Mouse (Mus musculus) heart, postnatal 0 days (tissue): ENCODE results near the gene Guca1a. TPM values are rescaled to one million over a fixed set of nuclear protein-coding genes. Genes with fewer than 3 reads are reported as not detected.

Experiments used
- ATAC-seq: fragments of 200-750 bp; cut with Nextera tagmentation; 2 replicates; pipeline ENCODE4 v1.8.0; 2017; ENCODE audit warnings: low read depth, moderate number of reproducible peaks, moderate library complexity; ENCODE audit not compliant: insufficient read depth
- DNase-seq: peaks from one replicate; pipeline ENCODE4 v3.0.0-alpha.2; 2016; ENCODE audit warnings: low spot score
- H3K27ac ChIP-seq: fragments of 300-500 bp; sonication (generic); 2 replicates; pipeline ENCODE4 v1.5.1; 2014; ENCODE audit warnings: low read depth, mild to moderate bottlenecking
- H3K27me3 ChIP-seq: fragments of 300-500 bp; sonication (generic); 2 replicates; pipeline ENCODE4 v1.6.1; 2014; ENCODE audit warnings: low read length, mixed read lengths; ENCODE audit not compliant: control insufficient read depth, insufficient read depth
- H3K36me3 ChIP-seq: fragments of 300-500 bp; sonication (generic); replicated peaks from 2 replicates; pipeline ENCODE4 v1.6.1; 2014; ENCODE audit warnings: low read length, mixed read lengths; ENCODE audit not compliant: control insufficient read depth, insufficient read depth
- H3K4me1 ChIP-seq: fragments of 300-500 bp; sonication (generic); 2 replicates; pipeline ENCODE4 v1.6.1; 2014; ENCODE audit warnings: antibody characterized with exemption; ENCODE audit not compliant: control insufficient read depth, insufficient read depth
- H3K4me2 ChIP-seq: fragments of 300-500 bp; sonication (generic); 2 replicates; pipeline ENCODE4 v1.6.1; 2014; ENCODE audit warnings: low read depth, mild to moderate bottlenecking, low read length, moderate library complexity
- H3K4me3 ChIP-seq: fragments of 300-500 bp; sonication (generic); 2 replicates; pipeline ENCODE4 v1.5.1; 2014; ENCODE audit warnings: low read depth, low read length
- H3K9ac ChIP-seq: fragments of 300-500 bp; sonication (generic); replicated peaks from 2 replicates; pipeline ENCODE4 v1.6.1; 2014; ENCODE audit warnings: low read depth, low read length, mixed read lengths
- H3K9me3 ChIP-seq: fragments of 300-500 bp; sonication (generic); replicated peaks from 2 replicates; pipeline ENCODE4 v1.6.1; 2016; ENCODE audit warnings: low read length; ENCODE audit not compliant: control insufficient read depth
- CTCF ChIP-seq: IDR thresholded peaks from 2 replicates; pipeline ENCODE4 v1.5.1; 2016; ENCODE audit warnings: antibody characterized with exemption, control low read depth, low read depth
- EP300 ChIP-seq: IDR thresholded peaks from 2 replicates; pipeline ENCODE4 v1.6.1; 2016; ENCODE audit warnings: antibody characterized with exemption, low read depth
- WGBS: fragments of 180-500 bp; shearing (Covaris S2); extraction: QIAGEN DNeasy Blood & Tissue Kit; methylation state at CpG from one replicate; pipeline ENCODE4 v1.1.7; 2014; 5-methylcytosine and 5-hydroxymethylcytosine counted together
- polyA plus RNA-seq: library from polyadenylated mRNA; unstranded; fragments of >200 nt; fragmentation: Nextera tagmentation; extraction: Ambion mirVana; gene quantifications from 2 replicates; pipeline ENCODE4 v1.2.1, GENCODE M21; 2015
- total RNA-seq: library from RNA; depleted of rRNA; stranded (reverse); fragments of >200 nt; gene quantifications from 2 replicates; pipeline ENCODE4 v1.2.3, GENCODE M21; 2014; ENCODE audit warnings: low replicate concordance

Gene Guca1a
- total and polyA plus RNA-seq, 2 experiments from 2014 or later = 1.0 TPM; not detected in 1

DNA sequence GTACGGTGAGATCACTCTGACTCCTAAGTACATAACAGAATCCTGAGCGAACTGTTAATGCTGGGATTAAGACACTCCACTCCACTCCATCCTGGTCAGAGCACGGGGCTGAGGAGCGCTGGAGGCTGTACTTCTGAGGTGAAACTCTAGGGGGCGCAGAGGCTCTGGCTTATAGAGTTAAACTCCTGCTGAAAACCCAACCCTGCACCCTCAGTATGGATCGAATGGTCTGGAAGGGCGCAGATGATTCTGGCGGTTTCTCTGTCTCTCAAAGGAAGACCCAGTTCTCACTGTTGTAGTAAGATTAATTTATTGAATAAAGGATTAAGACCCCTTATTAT, 8.1 kb upstream of the Guca1a start:
- no peak overlapping the region for H3K4me2 ChIP-seq
- whole genome bisulfite sequencing = 20% methylated on average over 8 of the region's 8 CpGs
- TF ChIP-seq EP300 (no peak), CTCF (peak; percentile 55)
- peak; percentile 43 for DNase-seq
- H3K4me3 ChIP-seq = no peak overlapping the region
- ATAC-seq = no peak
- no peak overlapping the region for H3K9ac ChIP-seq
- H3K27me3 ChIP-seq = peaks cover 24% of the 10 kb centered on the region
- H3K27ac ChIP-seq = no peak overlapping the region
- no peaks in the 10 kb centered on the region for H3K4me1 ChIP-seq
- H3K9me3 ChIP-seq = no peaks in the 10 kb centered on the region
- H3K36me3 ChIP-seq = no peaks in the 10 kb centered on the region

GRCm38 (mm10) chr17:47407717-47408557, 7.6 kb upstream of the Guca1a start:
- H3K9ac ChIP-seq = no peak overlapping the region
- H3K9me3 ChIP-seq = no peaks in the 10 kb centered on the region
- no peaks in the 10 kb centered on the region for H3K4me1 ChIP-seq
- TF ChIP-seq CTCF (no peak), EP300 (no peak)
- H3K27ac ChIP-seq = no peak overlapping the region
- peaks cover 20% of the 10 kb centered on the region for H3K27me3 ChIP-seq
- 62% methylated on average over 10 of the region's 10 CpGs for WGBS
- no peak overlapping the region for H3K4me2 ChIP-seq
- ATAC-seq (no peak), DNase-seq (no peak)
- no peaks in the 10 kb centered on the region for H3K36me3 ChIP-seq
- no peak overlapping the region for H3K4me3 ChIP-seq

- H3K4me1 ChIP-seq = peaks cover 6% of the 10 kb centered on the region; the same call in 1 of the 2 replicates
- no peak overlapping the region for H3K4me3 ChIP-seq
- no peak for TF ChIP-seq CTCF
- TF ChIP-seq EP300 = no peak
- no peak for ATAC-seq
- no peak overlapping the region for H3K4me2 ChIP-seq
- no peak overlapping the region for H3K9ac ChIP-seq
- DNase-seq = no peak
- 76% methylated on average over 8 of the region's 8 CpGs for WGBS
- H3K36me3 ChIP-seq = no peaks in the 10 kb centered on the region
- H3K27me3 ChIP-seq = peaks cover 28% of the 10 kb centered on the region
- no peaks in the 10 kb centered on the region for H3K9me3 ChIP-seq
- H3K27ac ChIP-seq = no peak overlapping the region
Observed at GRCm38 (mm10) chr17:47399091-47399490, 1.3 kb downstream of the Guca1a start.

GRCm38 (mm10) chr17:47395376-47395913, 4.9 kb downstream of the Guca1a start:
- DNase-seq = no peak
- no peaks in the 10 kb centered on the region for H3K36me3 ChIP-seq
- H3K9ac ChIP-seq = no peak overlapping the region; the same call in 1 of the 2 replicates
- H3K4me2 ChIP-seq = peak overlapping the region; percentile 56
- H3K4me3 ChIP-seq = peak overlapping the region; percentile 36
- 2% methylated on average over 19 of the region's 20 CpGs for WGBS
- H3K27ac ChIP-seq = no peak overlapping the region
- no peaks in the 10 kb centered on the region for H3K9me3 ChIP-seq
- H3K27me3 ChIP-seq = peaks cover 39% of the 10 kb centered on the region
- peak; percentile 72 for ATAC-seq
- TF ChIP-seq EP300 (no peak), CTCF (no peak)
- peaks cover 6% of the 10 kb centered on the region; the same call in 1 of the 2 replicates for H3K4me1 ChIP-seq

GRCm38 (mm10) chr17:47394223-47394869, 6.0 kb downstream of the Guca1a start:
- H3K4me2 ChIP-seq = peak overlapping the region; percentile 56
- H3K27me3 ChIP-seq = peaks cover 35% of the 10 kb centered on the region
- peak overlapping the region; percentile 36 for H3K4me3 ChIP-seq
- H3K9me3 ChIP-seq = no peaks in the 10 kb centered on the region
- H3K27ac ChIP-seq = no peak overlapping the region
- no peaks in the 10 kb centered on the region for H3K36me3 ChIP-seq
- ATAC-seq (no peak), DNase-seq (no peak)
- peaks cover 6% of the 10 kb centered on the region; the same call in 1 of the 2 replicates for H3K4me1 ChIP-seq
- WGBS = 12% methylated on average over 24 of the region's 24 CpGs
- no peak overlapping the region for H3K9ac ChIP-seq
- TF ChIP-seq EP300 (no peak), CTCF (no peak)
